Mouse (Mus musculus): ENCODE measurements around the gene Exoc4. TPM values are rescaled to one million over a fixed set of nuclear protein-coding genes. Genes with fewer than 3 reads are reported as not detected.

Gene Exoc4
- polyA plus RNA-seq, 1 experiment from 2014 or later, result 10.9 TPM

GRCm38 (mm10) chr6:33347088-33347775 is 98.3 kb downstream of the Exoc4 start:
- no peak overlapping the region for H3K4me3 ChIP-seq (ENCODE audit: low read depth, low read length)
- H3K36me3 ChIP-seq (ENCODE audit: control insufficient read depth, insufficient read depth), result no peaks in the 10 kb centered on the region
- no peak overlapping the region for H3K9ac ChIP-seq (ENCODE audit: low read depth, low read length)
- H3K27ac ChIP-seq (ENCODE audit: low read length), result no peak overlapping the region
- no peaks in the 10 kb centered on the region for H3K9me3 ChIP-seq (replicated peaks; ENCODE audit: control insufficient read depth, low read length)
- H3K4me2 ChIP-seq (ENCODE audit: low read depth, low read length), result no peak overlapping the region
- H3K4me1 ChIP-seq (ENCODE audit: control insufficient read depth, low read depth, low read length), result no peaks in the 10 kb centered on the region
- no peaks in the 10 kb centered on the region for H3K27me3 ChIP-seq (ENCODE audit: control insufficient read depth, insufficient read depth, low read depth, low read length)
- no peak for ATAC-seq (ENCODE audit: low read depth)
- WGBS (ENCODE audit: insufficient replicate concordance), result 77% methylated on average over 1 of the region's 1 CpGs

GRCm38 (mm10) chr6:33361613-33362012 is 112.7 kb downstream of the Exoc4 start:
- H3K9ac ChIP-seq (ENCODE audit: low read depth, low read length), result no peak overlapping the region
- no peak for ATAC-seq (ENCODE audit: low read depth)
- H3K4me2 ChIP-seq (ENCODE audit: low read depth, low read length), result no peak overlapping the region
- H3K36me3 ChIP-seq (ENCODE audit: control insufficient read depth, insufficient read depth), result no peaks in the 10 kb centered on the region
- no peak overlapping the region for H3K4me3 ChIP-seq (ENCODE audit: low read depth, low read length)
- H3K27ac ChIP-seq (ENCODE audit: low read length), result no peak overlapping the region
- H3K9me3 ChIP-seq (replicated peaks; ENCODE audit: control insufficient read depth, low read length), result no peaks in the 10 kb centered on the region
- no peaks in the 10 kb centered on the region for H3K4me1 ChIP-seq (ENCODE audit: control insufficient read depth, low read depth, low read length)
- H3K27me3 ChIP-seq (ENCODE audit: control insufficient read depth, insufficient read depth, low read depth, low read length), result no peaks in the 10 kb centered on the region
- 76% methylated on average over 6 of the region's 6 CpGs for WGBS (ENCODE audit: insufficient replicate concordance)

GRCm38 (mm10) chr6:33380517-33380916 is 131.6 kb downstream of the Exoc4 start:
- no peak for ATAC-seq (ENCODE audit: low read depth)
- 68% methylated on average over 3 of the region's 3 CpGs for WGBS (ENCODE audit: insufficient replicate concordance)

GRCm38 (mm10) chr6:33382176-33382575 is 133.3 kb downstream of the Exoc4 start:
- Histone ChIP-seq H3K27me3 (ENCODE audit: control insufficient read depth, insufficient read depth, low read depth, low read length) (no peaks in the 10 kb centered on the region), H3K36me3 (ENCODE audit: control insufficient read depth, insufficient read depth) (no peaks in the 10 kb centered on the region), H3K4me3 (ENCODE audit: low read depth, low read length) (no peak overlapping the region), H3K9me3 (replicated peaks; ENCODE audit: control insufficient read depth, low read length) (no peaks in the 10 kb centered on the region), H3K27ac (ENCODE audit: low read length) (no peak overlapping the region), H3K4me1 (ENCODE audit: control insufficient read depth, low read depth, low read length) (no peaks in the 10 kb centered on the region), H3K9ac (ENCODE audit: low read depth, low read length) (no peak overlapping the region), H3K4me2 (ENCODE audit: low read depth, low read length) (no peak overlapping the region)
- 82% methylated on average over 3 of the region's 3 CpGs for WGBS (ENCODE audit: insufficient replicate concordance)
- no peak for ATAC-seq (ENCODE audit: low read depth)

More at GRCm38 (mm10) chr6:33380517-33380916, 131.6 kb downstream of the Exoc4 start:
- Histone ChIP-seq H3K9me3 (replicated peaks; ENCODE audit: control insufficient read depth, low read length) (no peaks in the 10 kb centered on the region), H3K4me3 (ENCODE audit: low read depth, low read length) (no peak overlapping the region), H3K36me3 (ENCODE audit: control insufficient read depth, insufficient read depth) (no peaks in the 10 kb centered on the region), H3K9ac (ENCODE audit: low read depth, low read length) (no peak overlapping the region), H3K4me2 (ENCODE audit: low read depth, low read length) (no peak overlapping the region), H3K27me3 (ENCODE audit: control insufficient read depth, insufficient read depth, low read depth, low read length) (no peaks in the 10 kb centered on the region), H3K4me1 (ENCODE audit: control insufficient read depth, low read depth, low read length) (no peaks in the 10 kb centered on the region), H3K27ac (ENCODE audit: low read length) (no peak overlapping the region)

GRCm38 (mm10) chr6:33392020-33392419 is 143.1 kb downstream of the Exoc4 start:
- 58% methylated on average over 2 of the region's 2 CpGs for WGBS (ENCODE audit: insufficient replicate concordance)
- Histone ChIP-seq H3K4me1 (ENCODE audit: control insufficient read depth, low read depth, low read length) (no peaks in the 10 kb centered on the region), H3K4me3 (ENCODE audit: low read depth, low read length) (no peak overlapping the region), H3K36me3 (ENCODE audit: control insufficient read depth, insufficient read depth) (no peaks in the 10 kb centered on the region), H3K4me2 (ENCODE audit: low read depth, low read length) (no peak overlapping the region), H3K27ac (ENCODE audit: low read length) (no peak overlapping the region), H3K9me3 (replicated peaks; ENCODE audit: control insufficient read depth, low read length) (no peaks in the 10 kb centered on the region), H3K27me3 (ENCODE audit: control insufficient read depth, insufficient read depth, low read depth, low read length) (no peaks in the 10 kb centered on the region), H3K9ac (ENCODE audit: low read depth, low read length) (no peak overlapping the region)
- no peak for ATAC-seq (ENCODE audit: low read depth)

GRCm38 (mm10) chr6:33399491-33399890 is 150.6 kb downstream of the Exoc4 start:
- no peaks in the 10 kb centered on the region for H3K4me1 ChIP-seq (ENCODE audit: control insufficient read depth, low read depth, low read length)
- WGBS (ENCODE audit: insufficient replicate concordance), result 75% methylated on average over 1 of the region's 1 CpGs
- no peaks in the 10 kb centered on the region for H3K27me3 ChIP-seq (ENCODE audit: control insufficient read depth, insufficient read depth, low read depth, low read length)
- H3K27ac ChIP-seq (ENCODE audit: low read length), result no peak overlapping the region
- H3K4me3 ChIP-seq (ENCODE audit: low read depth, low read length), result no peak overlapping the region
- no peak overlapping the region for H3K4me2 ChIP-seq (ENCODE audit: low read depth, low read length)
- no peak for ATAC-seq (ENCODE audit: low read depth)
- H3K9ac ChIP-seq (ENCODE audit: low read depth, low read length), result no peak overlapping the region
- no peaks in the 10 kb centered on the region for H3K36me3 ChIP-seq (ENCODE audit: control insufficient read depth, insufficient read depth)
- no peaks in the 10 kb centered on the region for H3K9me3 ChIP-seq (replicated peaks; ENCODE audit: control insufficient read depth, low read length)

- Histone ChIP-seq H3K36me3 (ENCODE audit: control insufficient read depth, insufficient read depth) (no peaks in the 10 kb centered on the region), H3K4me1 (ENCODE audit: control insufficient read depth, low read depth, low read length) (no peaks in the 10 kb centered on the region), H3K9ac (ENCODE audit: low read depth, low read length) (no peak overlapping the region), H3K27me3 (ENCODE audit: control insufficient read depth, insufficient read depth, low read depth, low read length) (no peaks in the 10 kb centered on the region), H3K4me2 (ENCODE audit: low read depth, low read length) (no peak overlapping the region), H3K27ac (ENCODE audit: low read length) (no peak overlapping the region), H3K4me3 (ENCODE audit: low read depth, low read length) (no peak overlapping the region), H3K9me3 (replicated peaks; ENCODE audit: control insufficient read depth, low read length) (no peaks in the 10 kb centered on the region)
- WGBS (ENCODE audit: insufficient replicate concordance), result 26% methylated on average over 2 of the region's 2 CpGs
- ATAC-seq (ENCODE audit: low read depth), result no peak
Measured at GRCm38 (mm10) chr6:33401161-33401560, 152.3 kb downstream of the Exoc4 start.

- Histone ChIP-seq H3K4me3 (ENCODE audit: low read depth, low read length) (no peak overlapping the region), H3K9ac (ENCODE audit: low read depth, low read length) (no peak overlapping the region), H3K27me3 (ENCODE audit: control insufficient read depth, insufficient read depth, low read depth, low read length) (no peaks in the 10 kb centered on the region), H3K4me1 (ENCODE audit: control insufficient read depth, low read depth, low read length) (no peaks in the 10 kb centered on the region), H3K27ac (ENCODE audit: low read length) (no peak overlapping the region), H3K9me3 (replicated peaks; ENCODE audit: control insufficient read depth, low read length) (no peaks in the 10 kb centered on the region), H3K36me3 (ENCODE audit: control insufficient read depth, insufficient read depth) (no peaks in the 10 kb centered on the region), H3K4me2 (ENCODE audit: low read depth, low read length) (no peak overlapping the region)
- no peak for ATAC-seq (ENCODE audit: low read depth)
- WGBS (ENCODE audit: insufficient replicate concordance), result 59% methylated on average over 4 of the region's 4 CpGs
Measured at GRCm38 (mm10) chr6:33405562-33406275, 156.8 kb downstream of the Exoc4 start.

GRCm38 (mm10) chr6:33409586-33409985 is 160.7 kb downstream of the Exoc4 start:
- 69% methylated on average over 3 of the region's 3 CpGs for WGBS (ENCODE audit: insufficient replicate concordance)
- Histone ChIP-seq H3K27ac (ENCODE audit: low read length) (no peak overlapping the region), H3K4me2 (ENCODE audit: low read depth, low read length) (no peak overlapping the region), H3K9ac (ENCODE audit: low read depth, low read length) (no peak overlapping the region), H3K9me3 (replicated peaks; ENCODE audit: control insufficient read depth, low read length) (no peaks in the 10 kb centered on the region), H3K36me3 (ENCODE audit: control insufficient read depth, insufficient read depth) (no peaks in the 10 kb centered on the region), H3K27me3 (ENCODE audit: control insufficient read depth, insufficient read depth, low read depth, low read length) (no peaks in the 10 kb centered on the region), H3K4me3 (ENCODE audit: low read depth, low read length) (no peak overlapping the region), H3K4me1 (ENCODE audit: control insufficient read depth, low read depth, low read length) (no peaks in the 10 kb centered on the region)
- no peak for ATAC-seq (ENCODE audit: low read depth)

Measured in liver, embryonic 16.5 days (tissue).